Mouse (Mus musculus) brain, embryonic 14.5 days (tissue): ENCODE measurements around the gene Mpg.

ENCODE experiments used
- CTCF ChIP-seq: fragments of 200-500 bp; IDR thresholded peaks from 2 replicates; pipeline ENCODE4 v1.5.1; 2012; ENCODE audit warnings: inconsistent platforms, mild to moderate bottlenecking, moderate library complexity, borderline replicate concordance; ENCODE audit not compliant: insufficient read depth, insufficient read length; ENCODE audit errors: extremely low read depth
- POLR2A ChIP-seq: fragments of 200-500 bp; IDR thresholded peaks from 2 replicates; pipeline ENCODE4 v1.6.1; 2012; ENCODE audit warnings: mild to moderate bottlenecking, inconsistent platforms, borderline replicate concordance; ENCODE audit not compliant: poor library complexity, insufficient read depth, insufficient read length, severe bottlenecking; ENCODE audit errors: extremely low read depth

DNA sequence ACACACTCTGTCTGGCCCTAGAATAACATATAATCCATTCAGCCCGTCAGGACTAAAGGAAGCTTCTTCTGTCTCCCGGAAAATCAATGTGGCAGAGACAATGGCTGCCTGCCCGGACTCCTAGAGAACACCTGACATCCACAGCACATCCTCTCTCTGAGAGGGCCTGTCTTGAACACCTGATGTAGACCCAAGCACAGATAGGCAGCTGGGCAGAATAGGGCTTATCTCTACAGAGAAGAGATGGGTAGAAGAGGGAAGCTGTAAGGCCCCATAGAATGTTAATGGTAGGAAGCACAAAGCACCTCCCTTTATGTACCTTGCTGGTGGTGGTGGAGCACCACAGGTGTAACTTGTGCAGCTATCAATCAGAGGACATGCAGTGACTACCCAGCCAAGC is 15.9 kb downstream of the Mpg start:
- no peak for TF ChIP-seq POLR2A
- TF ChIP-seq CTCF: no peak
